Mouse (Mus musculus): ENCODE data around the gene Mgat5b.

Gene Mgat5b

GRCm38 (mm10) chr11:117029569-117029955, 110.9 kb downstream of the Mgat5b start:
- in situ Hi-C loops (cut with MboI, MseI), result no loop called here

GRCm38 (mm10) chr11:117030018-117030417, 111.4 kb downstream of the Mgat5b start:
- in situ Hi-C loops (cut with MboI, MseI), result no loop called here

- in situ Hi-C loops (cut with MboI, MseI), result no loop called here
Observed at GRCm38 (mm10) chr11:117030471-117031101, 111.9 kb downstream of the Mgat5b start.

GRCm38 (mm10) chr11:117031249-117031648, 112.6 kb downstream of the Mgat5b start:
- in situ Hi-C loops (cut with MboI, MseI), result no loop called here

DNA sequence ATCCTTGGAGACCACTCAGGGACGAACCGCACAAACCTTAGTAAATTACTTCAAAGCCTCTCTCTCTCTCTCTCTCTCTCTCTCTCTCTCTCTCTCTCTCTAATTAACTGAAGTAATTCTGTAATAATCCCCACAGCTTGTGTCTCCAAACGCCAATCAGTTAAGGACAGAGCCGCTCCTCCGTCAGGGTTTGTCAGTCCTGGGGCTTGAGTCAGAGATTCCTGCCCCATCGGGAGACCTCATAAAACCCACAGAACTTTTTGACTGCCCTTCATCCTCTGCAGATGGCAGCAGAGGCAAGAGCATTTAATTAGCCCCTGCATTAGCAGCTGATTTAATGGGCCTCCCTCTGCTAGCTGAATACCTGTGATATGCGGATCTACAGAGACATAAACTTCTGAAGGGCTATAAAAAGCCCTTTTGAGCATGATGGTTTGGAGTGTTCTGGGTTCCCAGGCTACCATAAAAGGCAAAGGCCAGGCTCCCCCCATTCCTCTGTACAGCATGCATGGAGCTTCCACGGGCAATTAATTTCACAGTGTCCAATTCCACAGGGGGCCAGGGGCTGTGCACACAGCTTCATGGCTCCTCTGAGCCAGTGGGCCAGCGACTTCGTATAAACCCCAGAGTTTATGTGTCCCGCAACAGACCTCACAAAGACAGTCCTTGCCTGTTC, 117.1 kb downstream of the Mgat5b start:
- in situ Hi-C loops (cut with MboI, MseI), result no loop called here
